Mouse (Mus musculus): Measurements from ENCODE around the gene Cxcr6. TPM values are rescaled to one million over a fixed set of nuclear protein-coding genes. Genes with fewer than 3 reads are reported as not detected.

The Cxcr6 gene
- total RNA-seq, 2 experiments from 2014 or later, result 2.7 to 3.7 TPM

DNA sequence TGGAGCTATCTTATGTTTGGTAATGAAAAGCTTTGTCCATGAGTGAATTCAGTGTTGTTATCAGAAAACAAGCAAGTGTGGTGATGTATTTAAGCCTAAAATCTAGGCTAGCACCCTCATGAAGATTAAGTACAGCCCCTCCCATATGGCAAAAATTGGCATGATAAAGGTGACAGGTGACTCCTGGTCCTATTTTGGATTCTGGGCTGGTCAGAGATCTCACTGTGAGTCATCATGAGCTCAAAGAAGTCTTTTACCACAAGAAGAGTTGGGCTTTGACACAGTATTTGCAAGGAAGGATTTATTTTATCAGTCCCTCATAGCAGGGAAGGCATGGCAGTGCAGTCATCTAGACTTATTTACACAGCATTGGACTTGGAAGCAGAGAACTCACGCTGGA is 9.7 kb downstream of the Cxcr6 start:
- no peak for ATAC-seq (ENCODE audit: poor library complexity, severe bottlenecking)

DNA sequence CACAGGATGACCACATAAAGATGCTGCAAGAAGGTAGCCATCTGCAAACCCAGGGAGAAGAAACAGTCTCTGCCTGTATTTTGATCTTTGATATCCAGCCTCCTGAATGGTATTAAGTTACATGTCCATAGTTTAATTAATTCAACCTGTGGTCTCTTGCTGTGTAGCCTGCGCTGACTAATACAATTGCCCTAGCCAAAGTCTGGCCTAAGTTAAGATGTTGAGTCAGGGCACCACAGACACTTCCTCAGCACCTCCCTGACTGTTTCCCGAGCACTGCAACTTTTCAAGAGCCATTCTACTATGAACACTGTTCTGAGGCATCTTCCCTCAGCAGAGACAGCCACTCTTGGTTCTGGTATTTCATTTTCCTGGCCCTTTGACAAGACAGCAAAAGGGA is 12.3 kb downstream of the Cxcr6 start:
- no peak for ATAC-seq (ENCODE audit: poor library complexity, severe bottlenecking)

DNA sequence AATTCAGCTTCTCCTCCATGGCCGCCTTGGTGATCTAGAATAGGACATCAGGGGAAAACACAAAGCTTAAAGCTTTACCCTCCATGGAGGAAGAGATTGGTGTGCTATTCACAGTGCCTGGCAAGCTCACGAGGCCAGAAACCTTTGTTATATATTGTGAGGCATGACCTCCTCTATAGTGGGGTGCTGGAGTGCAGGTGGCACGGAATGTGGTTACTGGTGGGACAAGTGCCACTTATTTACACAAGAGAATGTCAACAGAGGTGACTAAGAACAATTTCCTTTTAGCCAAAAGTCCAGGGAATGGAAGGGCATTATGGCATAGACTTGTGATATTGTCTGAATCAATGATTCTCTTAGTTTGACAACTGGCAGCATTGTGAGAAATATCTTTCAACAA is 20.4 kb downstream of the Cxcr6 start:
- ATAC-seq (ENCODE audit: poor library complexity, severe bottlenecking), result no peak

DNA sequence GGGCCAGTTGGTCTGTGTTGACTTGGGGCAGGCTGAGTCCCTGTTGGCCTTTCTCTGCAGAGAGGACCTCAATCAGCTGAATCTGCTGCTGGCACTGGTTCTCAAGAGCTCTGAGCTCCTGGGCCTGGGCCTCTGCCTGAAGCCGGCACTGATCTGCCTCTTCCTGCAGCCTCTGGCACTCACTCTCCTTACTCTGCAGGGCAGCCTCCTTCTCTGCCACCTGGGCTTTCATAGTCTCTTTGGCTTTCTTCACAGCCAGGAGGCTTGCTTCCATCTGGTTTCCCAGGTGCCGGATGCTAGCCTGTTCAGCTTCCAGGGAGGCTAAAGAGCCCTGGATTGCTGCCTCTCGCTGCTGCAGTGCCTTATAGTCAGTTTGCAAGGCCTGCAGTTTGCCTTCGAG is 22.6 kb downstream of the Cxcr6 start:
- ATAC-seq (ENCODE audit: poor library complexity, severe bottlenecking), result no peak

DNA sequence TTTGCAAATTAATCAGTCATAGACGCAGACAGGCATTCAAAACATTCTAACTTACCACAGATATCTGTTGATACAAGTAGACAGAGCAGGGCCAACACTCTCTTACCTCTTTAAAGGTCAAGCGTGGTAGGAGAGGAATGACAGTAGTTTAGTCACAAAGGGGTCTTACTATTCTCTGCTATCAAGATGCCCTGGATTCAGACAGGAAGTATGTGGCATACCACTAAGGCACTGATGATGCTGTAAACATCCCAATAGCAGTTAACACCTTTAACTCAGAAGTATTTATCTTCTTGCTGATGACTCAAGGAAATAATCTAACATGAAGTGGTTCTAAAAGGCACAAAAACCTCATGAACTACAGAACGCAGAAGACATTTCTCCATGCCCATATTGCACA is 29.6 kb downstream of the Cxcr6 start:
- ATAC-seq (ENCODE audit: poor library complexity, severe bottlenecking), result no peak

DNA sequence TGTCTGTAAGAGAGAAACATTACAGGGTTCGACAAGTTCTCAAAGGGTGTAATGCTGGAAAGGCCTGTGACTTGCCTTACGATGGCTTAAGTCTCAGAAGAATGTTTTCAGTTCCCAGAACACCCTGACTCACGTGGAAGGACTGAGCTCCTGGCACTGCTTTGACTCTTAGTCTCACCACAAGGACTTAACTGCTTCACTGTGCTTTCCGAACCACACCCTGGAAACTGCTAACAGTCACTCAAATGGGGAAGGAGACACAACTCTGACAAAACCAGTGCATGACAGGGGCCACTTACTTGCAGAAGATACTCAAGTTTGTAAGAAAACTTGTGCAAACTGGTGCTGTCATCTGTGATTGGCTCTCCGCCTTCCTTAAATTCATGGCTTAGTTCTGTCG is 34.0 kb downstream of the Cxcr6 start:
- ATAC-seq (ENCODE audit: poor library complexity, severe bottlenecking), result peak; percentile 93

DNA sequence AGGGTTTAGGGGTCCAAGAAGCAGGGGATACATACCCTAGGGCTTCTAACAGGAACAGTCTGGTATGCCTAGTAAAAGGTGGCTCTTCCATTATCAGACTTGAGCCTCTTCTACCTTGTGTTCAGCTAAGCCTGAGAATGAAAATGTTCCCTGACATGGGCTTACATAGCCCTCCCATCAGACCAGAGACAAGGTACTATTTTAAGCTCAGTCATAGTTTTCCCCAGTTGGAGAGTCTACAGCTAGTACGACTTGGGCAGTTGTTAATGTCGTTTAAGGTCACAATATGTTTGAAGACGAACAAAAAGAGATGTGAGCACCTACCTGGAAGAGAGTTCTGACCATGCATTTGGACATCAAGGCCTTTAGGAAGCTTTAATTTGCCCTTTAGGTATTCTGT is 38.2 kb downstream of the Cxcr6 start:
- no peak for ATAC-seq (ENCODE audit: poor library complexity, severe bottlenecking)

DNA sequence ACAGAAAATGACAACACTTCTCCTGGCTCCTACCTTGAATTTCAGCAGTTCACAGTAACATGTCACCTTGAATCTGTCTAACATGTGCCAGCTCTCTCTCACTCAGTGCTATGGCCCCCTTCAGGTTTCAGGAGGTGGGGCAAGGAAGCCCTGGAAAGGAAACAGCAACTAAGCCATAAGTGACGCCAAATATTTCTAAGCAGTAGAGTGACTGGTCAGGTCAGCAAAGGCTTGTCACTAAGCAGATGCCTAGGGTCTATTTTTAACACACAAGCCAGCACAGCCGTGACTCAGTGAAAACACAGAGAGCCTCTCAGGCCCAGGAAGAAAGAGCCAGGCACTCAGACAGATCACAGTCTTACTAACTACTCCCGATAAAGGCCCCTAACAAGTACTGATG is 38.8 kb downstream of the Cxcr6 start:
- peak; percentile 51 for ATAC-seq (ENCODE audit: poor library complexity, severe bottlenecking)

DNA sequence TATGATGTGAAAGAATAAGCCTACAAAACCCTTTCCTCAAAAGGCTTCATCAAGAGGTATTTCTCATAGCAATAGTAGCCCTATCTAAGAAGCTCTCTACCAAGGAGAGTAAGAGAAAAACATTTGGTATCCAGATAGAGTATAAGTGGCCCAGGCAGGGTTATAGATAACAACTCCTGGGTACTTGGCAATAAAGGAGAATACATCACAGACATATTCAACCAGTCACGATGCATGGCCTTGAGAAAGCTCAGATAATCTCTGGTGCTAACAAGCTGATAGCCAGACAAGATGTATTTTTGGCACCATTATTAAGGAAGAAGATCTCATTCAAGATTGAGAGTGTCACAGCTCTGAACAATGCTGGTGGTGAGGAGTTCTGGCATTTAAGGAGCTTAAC is 40.2 kb downstream of the Cxcr6 start:
- no peak for ATAC-seq (ENCODE audit: poor library complexity, severe bottlenecking)

DNA sequence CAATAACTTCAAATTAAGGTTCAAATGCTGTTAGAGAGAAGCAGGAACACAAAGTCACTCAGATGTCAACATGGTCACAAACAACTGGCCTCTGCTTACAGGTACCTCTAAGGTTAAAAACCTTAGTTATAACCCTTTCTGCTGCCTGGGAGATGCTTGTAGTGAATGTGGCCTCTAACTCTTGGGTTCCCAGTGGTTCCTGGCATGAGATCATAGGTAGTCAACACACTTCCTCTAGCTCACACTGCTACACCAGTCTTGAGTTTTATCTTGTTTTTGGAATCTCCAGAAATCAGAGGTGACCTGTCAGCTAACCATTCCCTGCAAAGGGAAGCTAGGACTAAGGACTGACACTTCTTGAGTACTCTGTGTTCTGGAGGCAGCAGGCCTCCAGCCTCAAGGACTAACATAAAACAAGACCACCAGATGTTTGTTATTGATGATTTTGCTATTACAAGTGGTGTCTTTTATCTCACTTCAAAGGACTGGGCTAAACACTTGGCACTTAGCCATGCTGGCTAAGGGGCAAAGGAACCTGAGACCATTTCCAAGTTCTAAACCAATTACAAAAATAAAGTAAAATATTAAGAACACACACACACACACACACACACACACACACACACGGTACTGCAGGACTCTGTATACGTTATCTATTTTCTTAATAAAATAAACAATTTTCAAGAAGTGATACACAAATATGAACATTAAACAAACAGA is 43.9 kb downstream of the Cxcr6 start:
- no peak for ATAC-seq (ENCODE audit: poor library complexity, severe bottlenecking)

DNA sequence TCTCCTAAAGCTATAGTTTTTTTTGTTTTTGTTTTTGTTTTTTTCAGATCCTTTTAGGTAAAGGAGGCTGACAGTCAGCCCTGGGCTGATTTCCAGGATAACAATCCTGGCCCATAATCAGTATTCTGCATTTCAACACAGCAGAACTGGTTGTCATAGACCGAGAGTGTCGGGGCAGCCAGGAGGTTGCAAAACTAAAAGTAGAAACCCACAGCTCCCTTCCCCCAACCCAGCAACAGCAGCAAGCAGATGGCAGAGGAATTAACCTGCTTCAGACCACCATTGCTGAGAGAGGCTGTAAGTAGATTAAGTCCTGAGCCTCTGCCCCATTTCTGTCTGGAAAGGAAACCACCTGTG is 44.4 kb downstream of the Cxcr6 start:
- peak; percentile 29 for ATAC-seq (ENCODE audit: poor library complexity, severe bottlenecking)

DNA sequence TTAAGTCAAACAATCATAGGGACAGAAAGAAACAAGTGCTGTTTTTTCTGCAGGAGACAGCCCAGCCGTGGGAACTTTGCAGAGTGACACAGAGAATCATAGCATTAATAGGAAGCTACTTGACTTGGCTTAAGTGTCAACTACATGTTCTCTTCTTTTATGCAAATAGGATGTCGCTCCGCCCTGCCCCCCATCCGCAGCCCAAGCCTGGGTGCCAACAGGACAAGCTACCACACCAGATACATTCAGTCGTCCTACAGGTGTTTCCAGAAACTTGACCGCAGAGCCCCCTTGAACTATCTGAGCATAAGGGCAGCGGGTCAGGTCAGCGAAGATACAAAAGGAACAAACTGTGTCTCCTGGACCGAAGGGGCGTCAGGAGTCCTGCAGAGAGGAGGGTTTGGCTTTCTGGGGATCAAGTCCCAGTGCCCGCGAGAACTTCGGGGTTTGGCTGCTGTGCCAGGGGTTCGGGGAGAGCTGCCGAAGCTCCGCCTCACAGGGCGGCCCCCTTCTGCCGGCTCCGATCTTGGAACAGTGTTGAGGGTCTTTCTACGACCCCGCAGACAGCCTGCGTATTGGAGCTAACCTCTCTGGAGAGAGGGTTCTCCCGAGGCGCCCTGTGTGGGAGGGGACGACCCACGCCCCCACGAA is 44.9 kb downstream of the Cxcr6 start:
- ATAC-seq (ENCODE audit: poor library complexity, severe bottlenecking), result peak; percentile 44

DNA sequence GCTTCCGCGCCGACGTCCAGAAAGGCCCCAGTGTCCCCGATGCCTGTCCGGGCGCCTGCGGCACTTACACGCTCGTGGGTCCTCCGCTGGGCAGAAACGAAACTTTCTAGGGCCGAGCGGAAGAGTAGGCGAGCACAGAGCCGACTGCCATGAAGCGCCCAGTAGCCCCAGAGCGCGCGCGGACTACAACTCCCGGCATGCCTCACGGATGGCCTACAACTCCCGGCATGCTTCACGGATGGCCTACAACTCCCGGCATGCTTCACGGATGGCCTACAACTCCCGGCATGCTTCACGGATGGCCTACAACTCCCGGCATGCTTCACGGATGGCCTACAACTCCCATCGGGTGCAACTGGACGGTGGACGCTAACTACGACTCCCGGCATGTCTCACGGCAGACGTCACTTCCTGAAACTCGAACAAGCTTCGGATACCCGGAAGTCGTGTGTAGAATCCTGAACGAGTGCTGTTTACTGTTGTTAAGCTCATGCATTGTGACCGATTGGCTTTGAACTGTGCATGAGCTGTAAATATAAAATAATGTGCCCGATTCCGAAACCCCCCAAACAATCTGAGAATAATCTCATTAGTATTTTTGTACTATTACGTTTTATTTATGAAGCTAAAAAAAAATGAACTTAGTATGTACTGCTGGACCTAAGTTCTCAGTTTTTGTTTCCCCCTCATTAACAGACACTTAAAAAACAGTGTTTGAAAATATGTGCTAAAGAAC is 45.6 kb downstream of the Cxcr6 start, which contains the start of gene Fyco1:
Gene Fyco1, minus strand, starts transcription at position 187 of the 736 bp plus-strand sequence.
- peak; percentile 85 for ATAC-seq (ENCODE audit: poor library complexity, severe bottlenecking)

DNA sequence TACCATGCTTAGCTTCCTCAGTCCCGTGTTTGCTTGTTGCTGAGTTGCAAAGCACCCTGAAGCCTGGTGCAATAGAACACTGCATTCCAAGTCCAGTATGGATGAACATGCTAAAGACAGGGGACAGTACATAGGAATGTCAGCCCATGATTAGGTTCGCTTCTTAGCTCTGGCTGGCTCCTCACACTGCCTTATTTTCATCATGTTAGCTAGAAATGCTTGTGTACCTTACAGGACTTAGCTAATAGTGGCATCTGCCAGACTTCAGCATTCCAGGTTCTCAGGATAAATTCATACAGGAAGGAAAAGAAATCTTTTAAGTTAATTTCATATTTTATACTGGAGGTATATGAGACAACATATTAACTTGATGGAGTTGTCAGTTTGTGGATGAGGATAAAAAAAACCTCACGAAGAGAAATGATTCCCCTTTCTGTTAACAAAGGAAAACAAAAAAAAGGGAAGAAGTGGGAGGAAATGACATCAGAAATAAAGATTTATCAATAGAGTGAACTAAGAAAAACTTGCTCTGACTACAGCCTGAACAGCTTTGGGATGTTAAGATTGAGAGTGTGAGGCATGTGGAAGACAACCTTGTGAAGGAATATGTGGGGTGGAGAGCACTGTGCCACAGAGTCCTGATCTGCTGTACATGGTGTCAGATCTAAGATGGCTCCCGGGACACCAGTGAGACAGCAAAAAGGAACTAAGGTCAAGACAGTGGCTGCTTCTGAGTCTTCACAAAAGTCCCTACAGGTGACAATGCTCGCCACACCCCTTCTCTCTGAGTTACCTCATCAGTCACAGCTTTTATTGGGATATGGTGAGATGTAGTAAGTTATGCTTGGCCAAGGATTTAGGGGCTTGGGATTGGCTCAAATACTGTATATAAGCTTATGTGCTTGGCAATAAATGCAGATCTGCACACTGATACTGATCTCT is 46.4 kb downstream of the Cxcr6 start:
- ATAC-seq (ENCODE audit: poor library complexity, severe bottlenecking), result 0 out of 2 replicates have a peak, but pooled peaks have one; percentile 4

DNA sequence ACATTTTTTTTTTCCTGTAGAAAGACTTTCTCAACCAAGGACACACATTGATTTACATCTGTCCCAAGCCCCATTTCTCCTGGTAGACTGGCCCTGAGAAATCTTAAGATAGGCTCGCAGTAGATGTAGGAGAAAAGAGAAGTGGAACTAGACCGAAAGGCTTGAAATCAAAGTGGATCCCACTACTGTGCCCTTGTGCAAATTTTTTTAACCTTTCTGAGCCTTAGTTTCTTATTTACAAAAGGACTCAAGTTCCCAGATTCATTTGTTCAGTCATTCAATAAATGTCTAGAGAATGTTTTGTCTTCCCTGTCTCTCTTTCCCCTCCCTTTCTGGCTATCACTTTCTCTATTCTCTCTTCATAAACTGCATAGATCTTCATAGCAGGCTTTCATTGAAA is 50.6 kb downstream of the Cxcr6 start:
- ATAC-seq (ENCODE audit: poor library complexity, severe bottlenecking), result no peak

Other genes starting within 250 kb of the Cxcr6 start
- not detected in 2 replicates for gene Slc6a20b, start 173.9 kb upstream of the Cxcr6 start, total RNA-seq (2015)
- gene Slc6a20b, start 173.9 kb upstream of the Cxcr6 start, total RNA-seq (2017), result 0.12 and 0.22 TPM in 2 replicates
- gene Ccr9, start 128.0 kb upstream of the Cxcr6 start, total RNA-seq (2015), result 0.78 and 1.4 TPM in 2 replicates
- gene Ccr9, start 128.0 kb upstream of the Cxcr6 start, total RNA-seq (2017), result 1.1 and 1.4 TPM in 2 replicates
- 0.42 and 1.3 TPM in 2 replicates for gene Slc6a20a, start 127.6 kb upstream of the Cxcr6 start, total RNA-seq (2015)
- gene Slc6a20a, start 127.6 kb upstream of the Cxcr6 start, total RNA-seq (2017), result 0.11 and 0.85 TPM in 2 replicates
- 23.5 and 31.5 TPM in 2 replicates for gene Lztfl1, start 88.8 kb upstream of the Cxcr6 start, total RNA-seq (2015)
- 25.5 and 26.1 TPM in 2 replicates for gene Lztfl1, start 88.8 kb upstream of the Cxcr6 start, total RNA-seq (2017)
- gene Fyco1, start 45.4 kb downstream of the Cxcr6 start, total RNA-seq (2015), result 20.3 and 24.4 TPM in 2 replicates
- 18.2 and 22.2 TPM in 2 replicates for gene Fyco1, start 45.4 kb downstream of the Cxcr6 start, total RNA-seq (2017)
- 0.16 TPM in 1 of 2 replicates, not detected in the other for gene Xcr1, start 55.6 kb downstream of the Cxcr6 start, total RNA-seq (2015)
- 0.18 and 0.33 TPM in 2 replicates for gene Xcr1, start 55.6 kb downstream of the Cxcr6 start, total RNA-seq (2017)
- gene Ccr1, start 162.2 kb downstream of the Cxcr6 start, total RNA-seq (2015), result 119 and 127 TPM in 2 replicates
- 94.4 and 94.8 TPM in 2 replicates for gene Ccr1, start 162.2 kb downstream of the Cxcr6 start, total RNA-seq (2017)
- gene Ccr1l1, start 171.9 kb downstream of the Cxcr6 start, total RNA-seq (2015), result 0.23 and 1.0 TPM in 2 replicates
- 0.33 TPM in 1 of 2 replicates, not detected in the other for gene Ccr1l1, start 171.9 kb downstream of the Cxcr6 start, total RNA-seq (2017)
- 15.1 and 20.7 TPM in 2 replicates for gene Ccr3, start 215.5 kb downstream of the Cxcr6 start, total RNA-seq (2015)
- gene Ccr3, start 215.5 kb downstream of the Cxcr6 start, total RNA-seq (2017), result 22.2 and 28.5 TPM in 2 replicates

Data from megakaryocyte, adult 5-6 weeks (primary cell).